Mouse (Mus musculus) ovary, postnatal 14 days (tissue): ENCODE results near the gene Myh14.

ENCODE experiments used
- DNase-seq: peaks from one replicate; pipeline ENCODE4 v3.0.0; 2022; ENCODE audit warnings: low spot score

Gene Myh14

GRCm38 (mm10) chr7:44576333-44576844 is 94.3 kb downstream of the Myh14 start:
- DNase-seq, result no peak

GRCm38 (mm10) chr7:44572956-44573484 is 97.6 kb downstream of the Myh14 start:
- DNase-seq, result no peak

GRCm38 (mm10) chr7:44572213-44572701 is 98.4 kb downstream of the Myh14 start, which contains the start of gene Napsa:
Gene Napsa, plus strand, starts transcription at chr7:44572380.
- no peak for DNase-seq

GRCm38 (mm10) chr7:44571811-44572210 is 98.8 kb downstream of the Myh14 start:
- DNase-seq, result no peak

- DNase-seq, result no peak
Measured at GRCm38 (mm10) chr7:44570989-44571388, 99.7 kb downstream of the Myh14 start.

- DNase-seq, result no peak
Measured at GRCm38 (mm10) chr7:44568803-44569202, 101.8 kb downstream of the Myh14 start.

GRCm38 (mm10) chr7:44565414-44565813 is 105.2 kb downstream of the Myh14 start:
- no peak for DNase-seq

- DNase-seq, result no peak
Measured at GRCm38 (mm10) chr7:44564486-44564885, 106.2 kb downstream of the Myh14 start.

GRCm38 (mm10) chr7:44563284-44563683 is 107.4 kb downstream of the Myh14 start:
- no peak for DNase-seq

- DNase-seq, result peak; percentile 68
Measured at GRCm38 (mm10) chr7:44560435-44561400, 109.9 kb downstream of the Myh14 start.

- DNase-seq, result no peak
Measured at GRCm38 (mm10) chr7:44557629-44558028, 113.0 kb downstream of the Myh14 start.
